Mouse (Mus musculus) c-Kit-positive CD71-positive TER-119-negative erythroid progenitor cells, embryonic 14.5 days (primary cell): Measurements from ENCODE around the gene Myo18a.

Experiments
- DNase-seq: peaks from one replicate; pipeline ENCODE4 v3.0.0-alpha.2; 2013; ENCODE audit warnings: low read depth

Gene Myo18a

GRCm38 (mm10) chr11:77900696-77901095, 137.7 kb downstream of the Myo18a start:
- no peak for DNase-seq

DNA sequence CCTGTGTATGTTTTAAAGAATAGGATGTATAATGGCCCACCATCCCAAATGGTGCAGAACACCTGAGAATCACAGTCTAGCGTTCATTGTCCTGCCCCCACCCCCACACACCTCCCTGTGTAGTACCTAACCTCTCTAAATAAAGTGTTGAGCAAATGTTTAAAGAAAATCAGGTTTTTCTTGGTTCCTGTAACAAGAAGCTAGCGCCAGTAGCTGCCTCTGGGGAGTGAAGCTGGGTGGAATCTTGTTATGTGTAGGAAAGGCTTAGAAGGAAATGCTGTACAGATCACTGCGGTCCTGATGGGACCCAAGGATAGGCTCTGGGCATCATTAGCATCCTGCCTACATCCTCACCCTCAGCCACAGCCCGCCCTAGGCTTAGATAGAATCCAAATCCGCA, 138.3 kb downstream of the Myo18a start:
- DNase-seq: no peak

DNA sequence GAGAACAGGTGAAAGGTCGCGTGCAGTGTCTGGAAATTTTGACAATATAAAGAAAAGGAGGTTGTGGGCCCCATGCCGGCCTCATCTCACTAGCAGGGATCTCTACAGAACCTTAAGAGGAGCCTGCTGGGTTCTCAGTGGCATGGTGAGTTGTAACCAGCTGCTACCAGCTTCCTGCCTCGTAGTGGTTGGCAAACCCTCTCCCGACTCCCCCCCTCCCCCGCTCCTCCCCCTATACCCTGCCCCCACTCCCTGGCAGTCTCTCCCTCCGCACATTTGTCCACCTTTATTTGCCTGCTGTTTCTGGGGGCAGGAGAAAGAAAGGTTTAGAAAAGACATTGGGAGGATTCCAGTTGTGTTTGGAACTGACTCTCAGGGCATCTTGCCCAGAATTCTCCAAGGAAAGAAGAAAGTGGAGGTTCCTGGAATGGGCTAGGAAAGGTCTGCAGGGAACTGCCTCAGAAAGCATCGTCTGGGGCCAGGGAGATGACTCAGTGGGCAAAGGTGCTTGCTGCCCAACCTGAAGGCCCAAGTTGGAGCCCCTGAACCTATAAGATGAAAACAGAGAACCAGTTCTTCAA, 138.8 kb downstream of the Myo18a start:
- DNase-seq: no peak

DNA sequence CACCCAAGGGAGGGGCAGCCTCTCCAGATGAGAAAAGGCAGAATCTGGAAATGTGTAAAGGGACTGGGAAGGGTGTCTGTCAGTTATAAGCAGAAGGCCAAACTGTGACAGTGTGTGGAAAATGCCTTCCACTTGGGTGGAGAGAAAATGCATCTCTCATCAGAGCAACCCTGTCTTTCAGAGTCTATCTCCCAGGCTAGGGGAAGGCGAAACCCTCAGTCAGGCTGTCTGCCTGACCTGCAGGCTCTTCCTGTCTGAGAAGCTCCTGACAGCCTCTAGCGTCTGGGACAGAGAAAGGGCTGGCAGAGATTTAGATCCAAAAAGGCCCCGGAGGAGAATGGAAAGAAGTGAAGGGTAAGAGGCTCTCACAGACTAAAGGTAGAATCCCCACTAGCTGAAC, 140.7 kb downstream of the Myo18a start:
- no peak for DNase-seq

- DNase-seq: no peak
Observed at GRCm38 (mm10) chr11:77904707-77905106, 141.7 kb downstream of the Myo18a start.

GRCm38 (mm10) chr11:77906097-77906687, 143.1 kb downstream of the Myo18a start:
- DNase-seq: no peak

DNA sequence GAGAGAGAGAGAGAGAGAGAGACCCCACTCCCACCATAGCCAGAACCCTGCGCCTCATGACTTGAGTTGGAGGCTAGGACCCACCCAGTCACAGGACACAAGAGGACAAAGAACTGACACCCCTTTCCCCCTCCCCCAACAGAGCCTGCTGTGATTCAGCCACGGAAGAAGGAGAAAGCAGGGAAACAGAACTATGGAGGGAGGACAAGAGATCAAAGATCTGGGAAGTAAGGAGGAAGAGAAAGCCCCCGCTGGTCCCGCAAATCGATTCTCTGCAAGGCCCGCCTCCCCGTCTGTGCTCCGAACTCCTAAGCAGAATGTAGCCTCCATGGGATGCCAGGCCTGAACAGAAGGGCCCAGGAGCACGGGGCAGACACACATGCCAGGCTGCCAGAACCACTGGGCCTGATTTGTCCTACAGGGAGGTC, 143.7 kb downstream of the Myo18a start:
- no peak for DNase-seq

DNA sequence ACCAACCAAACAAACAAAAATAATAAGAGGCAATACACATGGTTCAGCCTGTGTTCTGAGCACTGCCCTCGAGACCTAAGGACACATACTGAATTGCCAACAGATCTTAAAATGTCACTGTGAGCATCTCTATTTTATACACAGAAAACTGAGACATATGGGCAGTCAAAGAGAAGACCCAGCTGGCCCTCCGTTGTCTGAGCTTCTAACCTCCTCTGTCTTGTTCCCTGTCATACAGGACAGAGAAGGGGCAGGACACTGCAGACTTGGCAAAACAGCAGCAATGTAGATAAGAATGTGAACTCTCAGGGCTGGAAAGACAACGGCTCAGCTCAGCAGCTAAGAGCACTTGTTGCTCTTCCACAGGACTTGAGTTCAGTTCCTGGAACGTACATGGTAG, 145.4 kb downstream of the Myo18a start:
- no peak for DNase-seq

- no peak for DNase-seq
Observed at GRCm38 (mm10) chr11:77909376-77909775, 146.3 kb downstream of the Myo18a start.

DNA sequence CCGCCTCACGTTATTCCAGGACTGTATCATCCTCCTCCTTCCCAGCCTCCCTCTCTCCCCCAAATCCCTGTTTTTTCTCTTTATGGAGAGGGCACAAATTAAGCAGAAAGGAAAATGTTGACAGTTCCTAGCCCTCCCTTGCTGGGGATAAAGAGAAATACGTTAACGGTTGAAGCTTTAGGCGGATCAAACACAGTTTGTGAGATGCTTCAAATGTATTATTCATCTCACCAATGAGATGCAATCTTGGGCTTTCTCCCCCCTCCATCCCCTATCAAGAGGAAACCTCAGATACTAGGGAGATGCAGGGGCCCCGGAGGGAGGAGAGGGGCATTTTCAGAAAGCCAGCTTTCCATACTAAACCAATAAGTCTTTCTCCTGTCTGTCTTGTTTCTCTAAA, 146.7 kb downstream of the Myo18a start:
- DNase-seq: no peak

- DNase-seq: no peak
Observed at GRCm38 (mm10) chr11:77913505-77913904, 150.5 kb downstream of the Myo18a start.

DNA sequence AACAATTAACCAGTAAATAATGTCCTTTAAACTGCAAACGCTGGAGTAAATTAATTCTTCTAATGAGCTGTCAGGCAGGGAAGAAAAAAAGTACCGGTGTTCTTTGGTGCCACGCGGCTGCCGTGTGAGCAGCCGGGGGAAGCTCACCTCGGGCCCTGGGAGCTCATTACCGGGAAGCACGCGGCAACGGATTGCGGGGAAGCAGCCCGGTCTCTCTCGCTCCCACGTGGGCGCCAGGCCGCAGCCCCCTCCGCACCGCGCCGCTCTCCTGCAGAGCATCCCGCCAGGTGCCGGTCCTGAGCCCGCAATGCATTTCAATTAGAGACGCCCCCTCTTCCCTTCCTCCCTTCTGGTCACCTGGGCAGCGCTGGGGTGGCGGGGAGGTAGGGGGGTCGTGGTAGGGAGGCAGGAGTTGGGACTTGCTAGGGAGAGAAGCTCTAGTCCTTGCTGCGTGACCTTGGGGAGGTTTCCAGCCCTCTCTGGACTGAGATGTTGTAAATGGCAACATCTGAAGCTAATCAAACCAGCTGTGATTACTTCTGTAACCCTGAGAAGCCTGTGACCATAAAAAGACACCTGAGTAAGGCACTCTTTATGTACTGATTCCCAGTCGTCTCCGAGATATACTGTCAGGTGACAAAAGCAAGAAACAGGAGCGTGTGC, 151.7 kb downstream of the Myo18a start:
- no peak for DNase-seq
